ENCODE assay signal across 8 mouse cellular contexts in genomic region chr4:133625621-133626071, GRCm38 (mm10). TPM values are rescaled to one million over a fixed set of nuclear protein-coding genes. Genes with fewer than 3 reads are reported as not detected.
DNase-seq lines count a peak whose midpoint lies in the region; ATAC-seq lines count a peak whose summit lies in the region.

No protein-coding gene starts in this region.

- H3K36me3 ChIP-seq in heart, embryonic 14.5 days (ENCODE audit: control insufficient read depth, insufficient read depth, low read length): peaks cover 21% of the 10 kb centered on the region

- 0 out of 2 replicates have a peak overlapping the region, but pooled peaks have one; percentile 16 for H3K9ac ChIP-seq in heart, embryonic 14.5 days (ENCODE audit: low read length)

- ATAC-seq in heart, embryonic 14.5 days (ENCODE audit: insufficient number of reproducible peaks, insufficient read depth, low FRiP score, low read depth): peak; percentile 57
- peak; percentile 47 for ATAC-seq in monocyte, adult 5-6 weeks (replicated peaks; ENCODE audit: insufficient number of reproducible peaks, low FRiP score, low TSS enrichment, poor library complexity, severe bottlenecking)

- H3K4me3 ChIP-seq in heart, embryonic 14.5 days (ENCODE audit: control insufficient read depth in 1 of 2, insufficient read depth in 1 of 2, low read depth in 1 of 2, low read length in 2 of 2): no peak overlapping the region

- H3K27me3 ChIP-seq in heart, embryonic 14.5 days (ENCODE audit: control insufficient read depth, insufficient read depth, low read length): no peaks in the 10 kb centered on the region

- no peaks in the 10 kb centered on the region for H3K9me3 ChIP-seq in heart, embryonic 14.5 days (ENCODE audit: control insufficient read depth, low read length)

- DNase-seq in cerebellum, postnatal 10 days: peak; percentile 35 to 49
- DNase-seq in cerebellum, adult 11 months: no peak
- peak; percentile 85 for DNase-seq in R1 (ENCODE audit: low read depth, low spot score)
- peak; percentile 87 to 88 for DNase-seq in kidney, postnatal 36 days
- no peak for DNase-seq in right cerebral cortex, postnatal 25 days
- no peak for DNase-seq in layer of hippocampus, postnatal 10 days (ENCODE audit: low spot score in 2 of 2)

- H3K27ac ChIP-seq in heart, embryonic 14.5 days (replicated peaks in 1 of 2; ENCODE audit: control insufficient read depth in 1 of 2, insufficient read depth in 1 of 2, low read depth in 2 of 2, low read length in 2 of 2): peak overlapping the region; percentile 75 to 77

- H3K4me1 ChIP-seq in heart, embryonic 14.5 days (ENCODE audit: control insufficient read depth in 2 of 2, insufficient read depth in 2 of 2, low read length in 2 of 2): peaks cover 3 to 5% of the 10 kb centered on the region in 2 experiments; a peak in 3 of 4 replicates

- 55% methylated on average over 11 of the region's 11 CpGs for WGBS in heart, embryonic 14.5 days

- H3K4me2 ChIP-seq in heart, embryonic 14.5 days (ENCODE audit: low read length): no peak overlapping the region

RNA-seq across cellular contexts. Expression of gene Sfn, which starts 23.7 kb away (rescaled TPM):
- 0.40 and 1.4 TPM in 2 replicates for polyA plus RNA-seq in heart, embryonic 14.5 days (2014; fragmentation: Nextera tagmentation; extraction: Ambion mirVana)
- total RNA-seq in monocyte, adult 5-6 weeks (2017): 6.3 to 20.1 TPM (median 7.1 TPM) in 3 replicates
- 1 to 10 TPM; 1.8 to 2.1 TPM for total RNA-seq in layer of hippocampus, postnatal 10 days (2021)

RNA-seq across cellular contexts. Expression of gene Zdhhc18, which starts 24.3 kb away (rescaled TPM):
- polyA plus RNA-seq in heart, embryonic 14.5 days (2014; fragmentation: Nextera tagmentation; extraction: Ambion mirVana): 3.4 and 4.7 TPM in 2 replicates
- total RNA-seq in monocyte, adult 5-6 weeks (2017): 12.8 to 48.9 TPM (median 20.8 TPM) in 3 replicates
- total RNA-seq in layer of hippocampus, postnatal 10 days (2021): 10 to 100 TPM; 34.3 to 38.8 TPM

RNA-seq across cellular contexts. Expression of gene Gpn2, which starts 41.5 kb away (rescaled TPM):
- 11.2 and 12.5 TPM in 2 replicates for polyA plus RNA-seq in heart, embryonic 14.5 days (2014; fragmentation: Nextera tagmentation; extraction: Ambion mirVana)
- total RNA-seq in monocyte, adult 5-6 weeks (2017): 6.9 to 18.7 TPM (median 16.5 TPM) in 3 replicates
- total RNA-seq in layer of hippocampus, postnatal 10 days (2021): 10 to 100 TPM; 12.4 to 14.8 TPM

RNA-seq across cellular contexts. Expression of gene Pigv, which starts 46.8 kb away (rescaled TPM):
- polyA plus RNA-seq in heart, embryonic 14.5 days (2014; fragmentation: Nextera tagmentation; extraction: Ambion mirVana): 11.6 and 12.1 TPM in 2 replicates
- total RNA-seq in monocyte, adult 5-6 weeks (2017): 3.5 to 16.0 TPM (median 5.7 TPM) in 3 replicates
- total RNA-seq in layer of hippocampus, postnatal 10 days (2021): 10 to 100 TPM in 1 of 2 experiments, 1 to 10 TPM in 1; 9.2 to 10.8 TPM

RNA-seq across cellular contexts. Expression of gene Gpatch3, which starts 51.1 kb away (rescaled TPM):
- polyA plus RNA-seq in heart, embryonic 14.5 days (2014; fragmentation: Nextera tagmentation; extraction: Ambion mirVana): 5.4 and 6.1 TPM in 2 replicates
- total RNA-seq in monocyte, adult 5-6 weeks (2017): 30.9 to 41.9 TPM (median 32.6 TPM) in 3 replicates
- total RNA-seq in layer of hippocampus, postnatal 10 days (2021): 1 to 10 TPM; 6.3 to 8.5 TPM

Comparison
In these comparisons a context has a peak if more than half of its experiments do, and no peak if none do; other contexts are left out.
1. DNase-seq: peak in cerebellum, postnatal 10 days (2 of 2), R1 (single experiment) and kidney, postnatal 36 days (2 of 2); none in cerebellum, adult 11 months (single experiment), right cerebral cortex, postnatal 25 days (single experiment) and layer of hippocampus, postnatal 10 days (0 of 2).